Mouse (Mus musculus) heart, postnatal 0 days (tissue): Measurements from ENCODE around the gene Nabp2. TPM values are rescaled to one million over a fixed set of nuclear protein-coding genes. Genes with fewer than 3 reads are reported as not detected.

Experiments
- ATAC-seq: fragments of 200-750 bp; cut with Nextera tagmentation; 2 replicates; pipeline ENCODE4 v1.8.0; 2017; ENCODE audit warnings: low read depth, moderate number of reproducible peaks, moderate library complexity; ENCODE audit not compliant: insufficient read depth
- DNase-seq: peaks from one replicate; pipeline ENCODE4 v3.0.0-alpha.2; 2016; ENCODE audit warnings: low spot score
- H3K27ac ChIP-seq: fragments of 300-500 bp; sonication (generic); 2 replicates; pipeline ENCODE4 v1.5.1; 2014; ENCODE audit warnings: low read depth, mild to moderate bottlenecking
- H3K27me3 ChIP-seq: fragments of 300-500 bp; sonication (generic); 2 replicates; pipeline ENCODE4 v1.6.1; 2014; ENCODE audit warnings: low read length, mixed read lengths; ENCODE audit not compliant: control insufficient read depth, insufficient read depth
- H3K36me3 ChIP-seq: fragments of 300-500 bp; sonication (generic); replicated peaks from 2 replicates; pipeline ENCODE4 v1.6.1; 2014; ENCODE audit warnings: low read length, mixed read lengths; ENCODE audit not compliant: control insufficient read depth, insufficient read depth
- H3K4me1 ChIP-seq: fragments of 300-500 bp; sonication (generic); 2 replicates; pipeline ENCODE4 v1.6.1; 2014; ENCODE audit warnings: antibody characterized with exemption; ENCODE audit not compliant: control insufficient read depth, insufficient read depth
- H3K4me2 ChIP-seq: fragments of 300-500 bp; sonication (generic); 2 replicates; pipeline ENCODE4 v1.6.1; 2014; ENCODE audit warnings: low read depth, mild to moderate bottlenecking, low read length, moderate library complexity
- H3K4me3 ChIP-seq: fragments of 300-500 bp; sonication (generic); 2 replicates; pipeline ENCODE4 v1.5.1; 2014; ENCODE audit warnings: low read depth, low read length
- H3K9ac ChIP-seq: fragments of 300-500 bp; sonication (generic); replicated peaks from 2 replicates; pipeline ENCODE4 v1.6.1; 2014; ENCODE audit warnings: low read depth, low read length, mixed read lengths
- H3K9me3 ChIP-seq: fragments of 300-500 bp; sonication (generic); replicated peaks from 2 replicates; pipeline ENCODE4 v1.6.1; 2016; ENCODE audit warnings: low read length; ENCODE audit not compliant: control insufficient read depth
- CTCF ChIP-seq: IDR thresholded peaks from 2 replicates; pipeline ENCODE4 v1.5.1; 2016; ENCODE audit warnings: antibody characterized with exemption, control low read depth, low read depth
- EP300 ChIP-seq: IDR thresholded peaks from 2 replicates; pipeline ENCODE4 v1.6.1; 2016; ENCODE audit warnings: antibody characterized with exemption, low read depth
- WGBS: fragments of 180-500 bp; shearing (Covaris S2); extraction: QIAGEN DNeasy Blood & Tissue Kit; methylation state at CpG from one replicate; pipeline ENCODE4 v1.1.7; 2014; 5-methylcytosine and 5-hydroxymethylcytosine counted together
- polyA plus RNA-seq: library from polyadenylated mRNA; unstranded; fragments of >200 nt; fragmentation: Nextera tagmentation; extraction: Ambion mirVana; gene quantifications from 2 replicates; pipeline ENCODE4 v1.2.1, GENCODE M21; 2015
- total RNA-seq: library from RNA; depleted of rRNA; stranded (reverse); fragments of >200 nt; gene quantifications from 2 replicates; pipeline ENCODE4 v1.2.3, GENCODE M21; 2014; ENCODE audit warnings: low replicate concordance

The Nabp2 gene
- total and polyA plus RNA-seq, 2 experiments from 2014 or later = 28.1 to 55.5 TPM

- WGBS = under 1% methylated on average over 46 of the region's 47 CpGs
- Histone ChIP-seq H3K9me3 (no peaks in the 10 kb centered on the region), H3K4me3 (peak overlapping the region; percentile 85), H3K4me1 (peaks cover 14% of the 10 kb centered on the region), H3K27me3 (no peaks in the 10 kb centered on the region), H3K9ac (peak overlapping the region; percentile 92), H3K27ac (peak overlapping the region; percentile 84), H3K4me2 (peak overlapping the region; percentile 68), H3K36me3 (peaks cover 40% of the 10 kb centered on the region)
- peak; percentile 19 for DNase-seq
- TF ChIP-seq EP300 = no peak
- TF ChIP-seq CTCF = no peak
- ATAC-seq = peak; percentile 45
Measured at GRCm38 (mm10) chr10:128377222-128377939, 33.9 kb downstream of the Nabp2 start.

- ATAC-seq (peak; percentile 93), DNase-seq (peak; percentile 80)
- Histone ChIP-seq H3K4me1 (peaks cover 14% of the 10 kb centered on the region), H3K36me3 (peaks cover 32% of the 10 kb centered on the region), H3K4me2 (peak within 1 kb of the TSS; percentile 68), H3K27ac (peak within 1 kb of the TSS; percentile 84), H3K4me3 (peak within 1 kb of the TSS; percentile 85), H3K9me3 (no peaks in the 10 kb centered on the region), H3K9ac (peak within 1 kb of the TSS; percentile 92), H3K27me3 (no peaks in the 10 kb centered on the region)
- TF ChIP-seq CTCF = peak; percentile 32
- TF ChIP-seq EP300 = no peak
- WGBS = under 1% methylated on average over 68 of the region's 73 CpGs
Measured at GRCm38 (mm10) chr10:128376455-128377211, 34.7 kb downstream of the Nabp2 start, which contains the start of gene Ankrd52. Gene Ankrd52 (plus strand): TSS chr10:128377115.

GRCm38 (mm10) chr10:128376099-128376454 is 35.2 kb downstream of the Nabp2 start:
- Histone ChIP-seq H3K36me3 (peaks cover 28% of the 10 kb centered on the region), H3K4me2 (peak overlapping the region; percentile 68), H3K9ac (peak overlapping the region; percentile 92; the same call in 1 of the 2 replicates), H3K27me3 (no peaks in the 10 kb centered on the region), H3K27ac (peak overlapping the region; percentile 84), H3K4me1 (peaks cover 14% of the 10 kb centered on the region), H3K9me3 (no peaks in the 10 kb centered on the region), H3K4me3 (peak overlapping the region; percentile 85)
- TF ChIP-seq EP300 = no peak
- no peak for TF ChIP-seq CTCF
- no peak for DNase-seq
- WGBS = 46% methylated on average over 4 of the region's 4 CpGs
- ATAC-seq = no peak

- H3K9me3 ChIP-seq = no peaks in the 10 kb centered on the region
- DNase-seq (no peak), ATAC-seq (no peak)
- no peak overlapping the region for H3K4me2 ChIP-seq
- no peak overlapping the region for H3K27ac ChIP-seq
- H3K36me3 ChIP-seq = peaks cover 11% of the 10 kb centered on the region
- WGBS = 76% methylated on average over 6 of the region's 6 CpGs
- no peak overlapping the region for H3K9ac ChIP-seq
- no peaks in the 10 kb centered on the region for H3K27me3 ChIP-seq
- no peak overlapping the region for H3K4me3 ChIP-seq
- H3K4me1 ChIP-seq = peaks cover 16% of the 10 kb centered on the region
- TF ChIP-seq CTCF = 0 out of 2 replicates have a peak, but pooled peaks have one; percentile 11
- TF ChIP-seq EP300 = no peak
Measured at GRCm38 (mm10) chr10:128374393-128374792, 36.9 kb downstream of the Nabp2 start.

- ATAC-seq (no peak), DNase-seq (peak; percentile 63)
- Histone ChIP-seq H3K4me3 (no peak overlapping the region), H3K36me3 (no peaks in the 10 kb centered on the region), H3K9ac (no peak overlapping the region), H3K27ac (peak overlapping the region; percentile 81), H3K27me3 (no peaks in the 10 kb centered on the region), H3K4me1 (peaks cover 12% of the 10 kb centered on the region), H3K9me3 (no peaks in the 10 kb centered on the region), H3K4me2 (no peak overlapping the region)
- 38% methylated on average over 6 of the region's 6 CpGs for WGBS
- TF ChIP-seq EP300 = peak; percentile 43; the same call in 1 of the 2 replicates
- TF ChIP-seq CTCF = no peak
Measured at GRCm38 (mm10) chr10:128372989-128373748, 38.1 kb downstream of the Nabp2 start.
